Mouse (Mus musculus): ENCODE data around the gene Gabbr1. TPM values are rescaled to one million over a fixed set of nuclear protein-coding genes. Genes with fewer than 3 reads are reported as not detected.

Gabbr1 gene
- polyA plus RNA-seq, 1 experiment: 6.1 TPM

DNA sequence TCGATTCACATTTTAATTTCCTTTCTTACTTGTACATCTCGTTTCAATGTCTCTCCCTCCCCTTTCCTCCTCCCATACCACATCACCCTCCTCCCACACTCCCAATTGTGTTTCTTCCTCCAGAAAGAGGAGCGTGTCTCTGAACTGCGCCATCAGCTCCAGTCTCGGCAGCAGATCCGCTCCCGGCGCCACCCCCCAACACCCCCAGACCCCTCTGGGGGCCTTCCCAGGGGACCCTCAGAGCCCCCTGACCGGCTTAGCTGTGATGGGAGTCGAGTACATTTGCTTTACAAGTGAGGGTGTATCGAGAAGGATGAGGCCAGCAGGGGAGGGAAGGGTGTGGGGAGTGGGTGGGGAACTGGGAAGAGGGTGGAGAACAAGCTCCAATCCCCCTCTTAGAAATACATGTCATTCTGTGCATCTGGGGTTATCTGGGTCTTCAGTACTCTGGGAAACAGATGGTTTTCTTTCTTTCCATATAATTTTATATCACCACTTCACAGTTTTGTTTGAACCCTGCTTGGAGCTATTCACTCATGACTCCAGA, 27.0 kb downstream of the Gabbr1 start:
- Histone ChIP-seq H3K36me3 (ENCODE audit: control insufficient read depth, insufficient read depth) (peaks cover 35% of the 10 kb centered on the region), H3K79me3 (ENCODE audit: low read depth) (no peaks in the 10 kb centered on the region), H3K4me3 (ENCODE audit: insufficient read depth, poor library complexity, severe bottlenecking) (no peak overlapping the region), H3K79me2 (ENCODE audit: control insufficient read depth, insufficient read depth) (no peaks in the 10 kb centered on the region), H3ac (ENCODE audit: control insufficient read depth, insufficient read length, low read depth) (no peak overlapping the region), H3K27me3 (ENCODE audit: control insufficient read depth, insufficient read depth, insufficient read length) (no peaks in the 10 kb centered on the region)
- TF ChIP-seq CEBPB (IDR thresholded peaks at IDR 0.05; ENCODE audit: low read depth): no peak
- TF ChIP-seq FOSL1 (IDR thresholded peaks at IDR 0.05; ENCODE audit: insufficient read depth, low read length, poor library complexity, severe bottlenecking): no peak
- no peak for TF ChIP-seq MYOG (IDR thresholded peaks at IDR 0.05; ENCODE audit: control insufficient read depth, extremely low read depth, insufficient read length)
- TF ChIP-seq MAX (IDR thresholded peaks at IDR 0.05): no peak
- no peak for TF ChIP-seq CTCF (IDR thresholded peaks at IDR 0.05; ENCODE audit: control insufficient read depth, insufficient read depth, insufficient read length)
- no peak for TF ChIP-seq USF1 (IDR thresholded peaks at IDR 0.05; ENCODE audit: low read depth)
- no peak for TF ChIP-seq MYOD1 (IDR thresholded peaks at IDR 0.05; ENCODE audit: control insufficient read depth, insufficient read length, low read depth)

DNA sequence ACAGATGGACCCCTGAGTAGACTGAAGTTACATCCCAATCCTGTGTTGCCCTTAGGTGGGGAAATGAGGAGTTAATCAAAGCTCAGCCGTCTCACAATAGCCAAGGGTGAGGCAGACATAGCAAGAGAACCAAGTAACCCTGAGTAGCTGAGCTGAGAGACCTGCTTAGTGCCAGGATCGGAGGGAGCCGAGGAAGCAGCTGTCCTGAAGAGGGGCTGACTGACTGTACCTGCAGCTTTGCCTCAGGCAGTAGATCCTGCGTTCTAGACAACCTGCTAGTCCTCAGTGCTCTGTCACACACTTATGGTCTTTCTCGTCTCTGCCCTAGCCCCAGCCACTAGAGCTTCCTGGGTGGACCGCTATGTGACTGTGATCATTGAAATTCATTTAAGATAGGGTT, 29.4 kb downstream of the Gabbr1 start:
- H3K27me3 ChIP-seq (ENCODE audit: control insufficient read depth, insufficient read depth, insufficient read length): no peaks in the 10 kb centered on the region
- H3K79me2 ChIP-seq (ENCODE audit: control insufficient read depth, insufficient read depth): no peaks in the 10 kb centered on the region
- TF ChIP-seq MAX (IDR thresholded peaks at IDR 0.05) (no peak), MYOG (IDR thresholded peaks at IDR 0.05; ENCODE audit: control insufficient read depth, extremely low read depth, insufficient read length) (no peak), MYOD1 (IDR thresholded peaks at IDR 0.05; ENCODE audit: control insufficient read depth, insufficient read length, low read depth) (no peak), CTCF (IDR thresholded peaks at IDR 0.05; ENCODE audit: control insufficient read depth, insufficient read depth, insufficient read length) (no peak), USF1 (IDR thresholded peaks at IDR 0.05; ENCODE audit: low read depth) (no peak), CEBPB (IDR thresholded peaks at IDR 0.05; ENCODE audit: low read depth) (no peak), FOSL1 (IDR thresholded peaks at IDR 0.05; ENCODE audit: insufficient read depth, low read length, poor library complexity, severe bottlenecking) (no peak)
- peaks cover 25% of the 10 kb centered on the region for H3K36me3 ChIP-seq (ENCODE audit: control insufficient read depth, insufficient read depth)
- no peak overlapping the region for H3ac ChIP-seq (ENCODE audit: control insufficient read depth, insufficient read length, low read depth)
- H3K79me3 ChIP-seq (ENCODE audit: low read depth): no peaks in the 10 kb centered on the region
- H3K4me3 ChIP-seq (ENCODE audit: insufficient read depth, poor library complexity, severe bottlenecking): no peak overlapping the region

DNA sequence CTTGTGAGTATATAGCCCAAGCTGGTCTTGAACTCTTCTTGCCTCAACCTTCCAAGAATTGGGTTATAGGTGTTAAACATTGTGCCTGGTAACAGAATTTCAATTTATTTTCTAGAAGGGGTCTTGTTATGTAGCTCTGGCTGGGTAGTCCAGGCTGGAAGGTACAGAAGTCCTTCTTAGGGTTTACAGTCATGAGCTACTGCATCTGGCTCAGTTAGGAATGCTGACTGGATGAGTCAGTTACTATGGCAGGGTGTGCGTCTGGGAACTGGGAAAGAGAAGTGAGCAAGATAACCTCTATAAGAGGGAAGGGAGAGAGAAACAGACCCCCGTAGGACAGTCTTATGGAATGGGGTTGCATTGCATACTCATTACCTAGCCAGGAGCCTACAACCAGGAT, 30.0 kb downstream of the Gabbr1 start:
- Histone ChIP-seq H3K4me3 (ENCODE audit: insufficient read depth, poor library complexity, severe bottlenecking) (no peak overlapping the region), H3K79me3 (ENCODE audit: low read depth) (no peaks in the 10 kb centered on the region), H3ac (ENCODE audit: control insufficient read depth, insufficient read length, low read depth) (no peak overlapping the region), H3K27me3 (ENCODE audit: control insufficient read depth, insufficient read depth, insufficient read length) (no peaks in the 10 kb centered on the region), H3K36me3 (ENCODE audit: control insufficient read depth, insufficient read depth) (peaks cover 20% of the 10 kb centered on the region), H3K79me2 (ENCODE audit: control insufficient read depth, insufficient read depth) (no peaks in the 10 kb centered on the region)
- no peak for TF ChIP-seq CEBPB (IDR thresholded peaks at IDR 0.05; ENCODE audit: low read depth)

DNA sequence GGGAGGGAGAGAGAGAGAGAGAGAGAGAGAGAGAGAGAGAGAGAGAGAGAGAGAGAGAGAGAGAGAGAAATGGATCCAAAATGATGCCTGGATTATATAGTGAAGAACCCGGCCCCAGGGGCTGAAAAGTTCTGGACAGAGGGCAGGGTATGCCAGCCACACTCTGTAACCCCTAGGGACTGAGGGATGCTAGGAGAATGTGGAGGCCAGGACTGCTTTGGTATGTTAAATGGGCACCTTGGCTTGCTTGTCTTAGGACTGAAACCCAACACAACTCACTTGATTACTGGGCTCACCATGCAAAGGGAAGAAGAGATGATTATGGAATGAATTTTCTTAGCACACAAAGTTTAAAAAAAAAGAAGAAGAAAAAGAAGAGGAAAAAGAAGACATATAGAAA, 32.4 kb downstream of the Gabbr1 start:
- Histone ChIP-seq H3ac (ENCODE audit: control insufficient read depth, insufficient read length, low read depth) (no peak overlapping the region), H3K79me2 (ENCODE audit: control insufficient read depth, insufficient read depth) (no peaks in the 10 kb centered on the region), H3K27me3 (ENCODE audit: control insufficient read depth, insufficient read depth, insufficient read length) (no peaks in the 10 kb centered on the region), H3K79me3 (ENCODE audit: low read depth) (no peaks in the 10 kb centered on the region), H3K4me3 (ENCODE audit: insufficient read depth, poor library complexity, severe bottlenecking) (no peak overlapping the region), H3K36me3 (ENCODE audit: control insufficient read depth, insufficient read depth) (peaks cover 6% of the 10 kb centered on the region)
- no peak for TF ChIP-seq MAX (IDR thresholded peaks at IDR 0.05)
- TF ChIP-seq MYOG (IDR thresholded peaks at IDR 0.05; ENCODE audit: control insufficient read depth, extremely low read depth, insufficient read length): no peak
- TF ChIP-seq MYOD1 (IDR thresholded peaks at IDR 0.05; ENCODE audit: control insufficient read depth, insufficient read length, low read depth): no peak
- TF ChIP-seq FOSL1 (IDR thresholded peaks at IDR 0.05; ENCODE audit: insufficient read depth, low read length, poor library complexity, severe bottlenecking): no peak
- no peak for TF ChIP-seq CTCF (IDR thresholded peaks at IDR 0.05; ENCODE audit: control insufficient read depth, insufficient read depth, insufficient read length)
- TF ChIP-seq CEBPB (IDR thresholded peaks at IDR 0.05; ENCODE audit: low read depth): no peak
- no peak for TF ChIP-seq USF1 (IDR thresholded peaks at IDR 0.05; ENCODE audit: low read depth)

DNA sequence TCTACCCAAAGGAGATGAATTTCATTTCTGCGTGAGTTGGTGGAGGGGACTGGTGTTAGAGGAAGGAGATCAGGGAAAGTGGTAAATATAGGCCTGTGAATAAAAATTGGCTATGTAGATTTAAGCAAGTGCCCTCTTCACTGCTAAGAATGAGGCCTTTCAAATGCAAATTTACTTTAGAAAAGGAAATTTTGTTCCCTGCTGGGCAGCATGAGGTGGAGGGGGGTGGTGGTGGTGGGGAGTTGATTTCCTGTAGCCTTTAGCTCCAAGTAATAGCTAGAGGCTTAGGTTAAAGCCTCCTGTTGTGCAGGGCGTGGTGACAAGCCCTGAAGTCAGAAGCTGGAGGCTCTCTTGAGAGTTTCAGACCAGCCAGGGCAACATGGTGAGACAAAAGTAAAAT, 33.2 kb downstream of the Gabbr1 start:
- no peaks in the 10 kb centered on the region for H3K79me3 ChIP-seq (ENCODE audit: low read depth)
- no peaks in the 10 kb centered on the region for H3K27me3 ChIP-seq (ENCODE audit: control insufficient read depth, insufficient read depth, insufficient read length)
- no peak overlapping the region for H3K4me3 ChIP-seq (ENCODE audit: insufficient read depth, poor library complexity, severe bottlenecking)
- H3ac ChIP-seq (ENCODE audit: control insufficient read depth, insufficient read length, low read depth): no peak overlapping the region
- no peak for TF ChIP-seq USF1 (IDR thresholded peaks at IDR 0.05; ENCODE audit: low read depth)
- no peak for TF ChIP-seq MYOG (IDR thresholded peaks at IDR 0.05; ENCODE audit: control insufficient read depth, extremely low read depth, insufficient read length)
- no peak for TF ChIP-seq CTCF (IDR thresholded peaks at IDR 0.05; ENCODE audit: control insufficient read depth, insufficient read depth, insufficient read length)
- TF ChIP-seq FOSL1 (IDR thresholded peaks at IDR 0.05; ENCODE audit: insufficient read depth, low read length, poor library complexity, severe bottlenecking): no peak
- no peak for TF ChIP-seq CEBPB (IDR thresholded peaks at IDR 0.05; ENCODE audit: low read depth)
- no peak for TF ChIP-seq MYOD1 (IDR thresholded peaks at IDR 0.05; ENCODE audit: control insufficient read depth, insufficient read length, low read depth)
- no peak for TF ChIP-seq MAX (IDR thresholded peaks at IDR 0.05)
- H3K79me2 ChIP-seq (ENCODE audit: control insufficient read depth, insufficient read depth): no peaks in the 10 kb centered on the region
- H3K36me3 ChIP-seq (ENCODE audit: control insufficient read depth, insufficient read depth): peaks cover 6% of the 10 kb centered on the region

DNA sequence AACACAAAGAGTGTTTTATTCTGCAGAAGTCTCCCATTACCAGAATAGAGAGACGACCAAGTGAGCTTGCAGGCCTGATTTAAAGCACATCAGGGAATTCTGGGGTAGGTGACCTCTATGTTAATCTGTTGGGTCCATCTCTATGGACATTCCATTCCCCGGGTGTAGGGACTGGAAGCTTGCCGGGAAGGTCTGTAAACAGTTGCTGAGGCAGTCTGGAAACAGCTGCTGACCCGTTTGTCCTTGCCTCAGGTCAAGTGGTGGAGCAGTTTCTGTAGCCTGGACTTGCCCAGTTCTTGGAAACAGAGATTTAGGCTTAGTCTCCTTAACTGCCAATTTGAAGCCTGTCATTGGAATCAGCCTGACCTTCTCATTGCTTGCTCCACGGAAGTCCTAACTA, 34.4 kb downstream of the Gabbr1 start:
- TF ChIP-seq CEBPB (IDR thresholded peaks at IDR 0.05; ENCODE audit: low read depth) (no peak), CTCF (IDR thresholded peaks at IDR 0.05; ENCODE audit: control insufficient read depth, insufficient read depth, insufficient read length) (no peak), FOSL1 (IDR thresholded peaks at IDR 0.05; ENCODE audit: insufficient read depth, low read length, poor library complexity, severe bottlenecking) (no peak), MYOG (IDR thresholded peaks at IDR 0.05; ENCODE audit: control insufficient read depth, extremely low read depth, insufficient read length) (no peak), MAX (IDR thresholded peaks at IDR 0.05) (no peak), MYOD1 (IDR thresholded peaks at IDR 0.05; ENCODE audit: control insufficient read depth, insufficient read length, low read depth) (no peak), USF1 (IDR thresholded peaks at IDR 0.05; ENCODE audit: low read depth) (no peak)
- no peak overlapping the region for H3ac ChIP-seq (ENCODE audit: control insufficient read depth, insufficient read length, low read depth)
- H3K27me3 ChIP-seq (ENCODE audit: control insufficient read depth, insufficient read depth, insufficient read length): no peaks in the 10 kb centered on the region
- no peaks in the 10 kb centered on the region for H3K79me2 ChIP-seq (ENCODE audit: control insufficient read depth, insufficient read depth)
- H3K4me3 ChIP-seq (ENCODE audit: insufficient read depth, poor library complexity, severe bottlenecking): no peak overlapping the region
- H3K36me3 ChIP-seq (ENCODE audit: control insufficient read depth, insufficient read depth): peaks cover 6% of the 10 kb centered on the region
- H3K79me3 ChIP-seq (ENCODE audit: low read depth): no peaks in the 10 kb centered on the region
